Mouse (Mus musculus): ENCODE data around the gene Ggact.

The Ggact gene

DNA sequence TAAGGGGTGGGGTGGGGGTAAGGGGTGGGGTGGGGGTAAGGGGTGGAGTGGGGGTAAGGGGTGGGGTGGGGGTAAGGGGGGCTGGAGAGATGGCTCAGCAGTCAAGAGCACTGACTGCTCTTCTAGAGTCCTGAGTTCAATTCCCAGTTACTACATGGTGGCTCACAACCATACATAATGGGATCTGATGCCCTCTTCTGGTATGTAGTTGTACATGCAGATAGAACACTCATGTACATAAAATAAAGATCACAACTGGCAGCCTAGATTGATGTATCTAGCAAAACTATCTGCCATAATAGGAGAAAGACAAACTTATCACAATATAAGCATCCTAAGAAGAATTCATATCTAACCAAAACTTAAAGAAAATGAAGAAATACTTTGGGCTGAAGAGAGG is 15.0 kb downstream of the Ggact start:
- no peak for DNase-seq (ENCODE audit: low spot score)

DNA sequence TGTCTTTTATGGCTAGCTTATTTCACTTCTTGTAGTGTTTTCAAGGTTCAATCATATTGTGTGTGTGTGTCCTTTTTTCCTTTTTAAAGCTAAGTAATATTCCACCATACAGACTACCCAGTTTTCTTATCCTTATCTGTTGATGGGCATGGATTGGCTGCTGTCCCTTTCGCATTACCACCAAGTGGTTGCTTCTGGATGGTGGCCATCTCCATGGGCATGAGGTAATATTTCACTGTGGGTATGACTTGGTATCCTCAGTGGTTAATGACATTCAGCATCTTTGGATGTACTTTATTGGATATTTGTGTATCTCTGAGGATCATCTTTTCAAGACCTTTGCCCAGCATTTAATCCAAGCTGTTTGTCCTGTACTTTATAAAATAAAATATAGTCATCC is 17.5 kb downstream of the Ggact start:
- no peak for DNase-seq (ENCODE audit: low spot score)

DNA sequence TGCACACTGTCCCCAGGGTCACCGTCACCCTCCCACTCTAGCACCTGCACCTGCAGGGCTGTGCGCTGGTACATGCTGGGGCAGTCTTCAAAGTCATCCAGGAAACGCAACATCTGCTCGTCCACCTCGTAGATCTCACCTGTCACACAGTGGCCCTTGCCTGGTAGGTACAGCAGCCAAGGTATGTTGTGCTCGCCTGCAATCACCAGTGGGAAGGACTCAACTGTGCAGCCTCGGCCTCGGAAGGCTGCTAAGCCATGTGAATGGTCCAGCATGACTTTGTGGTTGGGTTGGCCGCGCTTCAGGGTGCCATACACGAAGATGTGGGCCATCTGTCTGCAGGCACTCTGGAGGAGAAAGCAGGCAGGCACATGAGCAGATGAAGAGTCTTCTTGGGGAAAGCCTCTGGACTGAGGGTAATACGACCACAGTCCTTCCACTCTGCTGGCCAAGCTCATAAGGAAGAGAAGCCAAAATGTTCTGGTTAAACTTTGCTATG is 22.0 kb downstream of the Ggact start:
- DNase-seq (ENCODE audit: low spot score) = no peak

DNA sequence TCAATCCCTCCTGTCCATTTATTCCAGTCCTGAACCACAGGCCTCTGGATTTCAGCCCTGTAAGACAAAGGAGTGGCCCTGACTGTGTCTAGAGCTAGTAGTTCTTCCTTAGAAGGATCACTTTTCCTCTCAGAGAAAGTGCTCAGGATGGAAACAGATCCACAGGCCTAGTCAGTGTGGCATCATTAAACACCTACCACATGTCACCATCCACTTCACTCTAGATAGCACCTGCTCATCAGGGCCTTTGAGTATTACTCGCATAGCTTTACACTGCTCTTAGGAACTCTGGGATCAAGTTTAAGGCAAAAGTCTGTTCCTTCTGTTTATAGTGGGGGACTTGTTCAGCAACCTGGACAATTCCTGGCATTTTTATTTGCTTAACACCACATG is 25.1 kb downstream of the Ggact start:
- no peak for DNase-seq (ENCODE audit: low spot score)

DNA sequence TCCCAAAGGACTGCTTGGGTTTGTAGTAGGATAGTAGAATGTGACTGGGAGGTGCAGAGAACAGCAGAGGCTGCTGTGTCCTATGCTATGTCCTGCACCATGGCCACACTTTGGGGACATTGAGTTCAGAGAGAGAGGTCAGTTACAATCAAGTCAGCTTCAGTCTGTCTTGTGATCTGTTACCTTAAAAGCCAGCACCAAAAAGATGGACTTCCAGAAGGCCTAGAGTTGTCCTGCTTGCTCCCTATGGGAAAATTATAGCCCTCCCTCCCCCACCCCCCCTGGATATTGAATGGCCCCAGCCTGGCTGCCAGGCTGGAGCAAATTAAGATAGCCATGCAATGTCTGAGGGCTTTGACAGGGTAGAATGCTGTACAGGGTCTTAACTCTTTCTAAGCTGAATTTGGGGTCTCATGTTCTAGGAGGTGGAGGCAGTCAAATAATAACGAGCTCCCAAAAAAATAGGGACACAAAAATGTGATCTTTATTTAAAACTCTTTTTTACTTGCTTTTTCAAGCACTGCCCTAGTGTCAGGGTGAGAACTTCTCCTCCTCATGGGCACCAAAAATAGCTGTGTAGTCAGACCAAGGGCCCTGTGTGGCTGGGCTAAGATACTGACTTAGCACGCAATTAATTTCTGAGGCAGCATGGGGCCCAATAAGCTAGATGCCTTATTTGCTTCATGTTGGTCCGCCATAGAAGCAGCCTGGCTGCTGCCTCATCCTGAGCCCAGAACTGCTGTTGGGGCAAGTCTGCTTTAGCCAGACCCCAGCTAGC is 25.7 kb downstream of the Ggact start:
- no peak for DNase-seq (ENCODE audit: low spot score)

DNA sequence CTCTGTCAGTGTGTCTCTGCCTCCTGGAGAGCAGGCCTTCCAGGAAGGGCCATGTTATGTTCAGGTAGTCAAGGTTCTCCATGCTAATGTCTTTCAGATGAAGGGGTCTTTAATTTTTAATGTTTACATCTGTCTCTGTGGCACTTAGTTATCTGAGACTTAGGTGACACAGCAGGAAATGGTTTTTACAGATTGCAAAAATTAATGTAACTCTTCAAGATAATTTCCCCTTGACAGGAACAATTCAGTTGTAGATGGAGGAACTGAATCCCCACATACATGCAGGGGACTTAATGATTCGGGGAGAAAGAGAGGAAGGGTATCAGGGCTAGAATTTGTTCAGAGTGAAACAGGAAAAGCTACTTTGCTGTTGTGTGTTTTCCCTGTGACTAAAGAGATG is 26.3 kb downstream of the Ggact start:
- no peak for DNase-seq (ENCODE audit: low spot score)

DNA sequence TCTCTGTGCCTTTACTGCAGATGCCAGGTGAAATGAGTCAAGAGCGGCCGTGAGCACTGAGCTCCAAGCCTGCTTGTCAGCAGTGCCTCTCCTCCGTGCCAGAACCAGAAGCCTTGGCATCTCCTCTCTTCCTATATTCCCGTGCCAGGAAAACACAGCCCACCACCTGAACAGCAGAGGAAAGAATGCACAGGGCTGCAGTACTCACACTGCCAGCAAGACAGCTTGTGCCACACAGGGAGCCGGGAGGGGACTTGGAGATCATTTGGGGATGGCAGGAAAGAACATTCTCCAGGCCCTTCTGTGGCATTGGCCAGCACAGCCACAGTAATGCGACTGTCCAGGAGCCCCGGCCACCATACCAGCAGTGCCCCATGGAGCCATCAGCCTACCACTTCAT is 27.7 kb downstream of the Ggact start:
- no peak for DNase-seq (ENCODE audit: low spot score)

DNA sequence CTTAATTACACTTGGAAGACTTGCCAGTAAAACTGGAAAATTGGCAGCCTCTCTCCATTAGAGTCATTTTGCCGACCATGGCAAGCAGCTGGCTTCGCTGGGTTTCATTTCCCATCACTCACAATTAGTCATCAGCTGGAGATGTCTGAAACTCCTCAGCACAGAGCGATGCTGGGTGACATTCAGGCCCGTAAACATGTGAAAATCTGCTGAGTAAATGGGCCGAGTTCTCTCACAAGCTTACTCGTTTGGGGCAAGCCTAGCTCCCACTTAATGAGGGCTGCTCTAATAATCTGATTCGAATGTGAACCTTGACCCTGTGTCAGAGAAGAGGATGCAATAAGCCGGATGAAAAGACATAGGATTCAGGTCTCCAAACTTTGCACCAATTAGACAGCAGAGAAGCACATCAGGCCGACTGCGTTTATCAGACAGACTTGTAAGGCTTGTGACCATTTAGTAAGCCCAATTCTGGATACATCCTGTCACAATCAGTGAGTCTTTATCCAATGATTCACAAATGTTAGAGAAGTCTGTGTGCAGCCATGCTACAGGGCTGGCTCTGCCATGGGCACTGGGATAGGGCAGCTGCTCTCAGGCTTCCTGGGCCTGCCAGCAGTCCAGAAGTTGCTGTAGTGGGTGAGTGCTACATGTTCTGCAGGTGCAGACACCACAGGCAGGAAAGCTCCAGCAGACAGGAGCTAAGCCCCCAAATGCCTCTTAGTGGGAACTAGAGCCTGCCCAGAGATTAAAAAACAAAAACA is 29.6 kb downstream of the Ggact start:
- DNase-seq (ENCODE audit: low spot score) = no peak

DNA sequence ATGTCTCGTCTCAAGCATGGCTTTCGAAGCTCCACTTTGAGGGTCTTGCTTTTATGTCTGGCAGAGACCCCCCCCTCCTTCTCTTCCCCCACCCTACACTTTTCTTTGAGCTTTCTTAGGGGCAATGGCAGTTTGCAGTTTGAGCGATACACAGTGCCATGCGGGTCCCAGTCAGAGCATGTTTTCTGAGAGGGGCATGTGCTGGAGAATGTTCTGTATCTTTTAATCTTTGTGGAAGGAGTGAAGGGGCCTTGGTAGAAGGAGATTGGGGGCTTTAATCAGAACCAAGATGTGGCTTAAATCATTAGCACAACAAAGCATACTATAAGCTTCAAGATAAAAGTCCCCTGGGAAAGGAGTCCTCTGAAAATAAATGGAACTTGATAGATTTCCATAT is 30.1 kb downstream of the Ggact start:
- DNase-seq (ENCODE audit: low spot score) = no peak

DNA sequence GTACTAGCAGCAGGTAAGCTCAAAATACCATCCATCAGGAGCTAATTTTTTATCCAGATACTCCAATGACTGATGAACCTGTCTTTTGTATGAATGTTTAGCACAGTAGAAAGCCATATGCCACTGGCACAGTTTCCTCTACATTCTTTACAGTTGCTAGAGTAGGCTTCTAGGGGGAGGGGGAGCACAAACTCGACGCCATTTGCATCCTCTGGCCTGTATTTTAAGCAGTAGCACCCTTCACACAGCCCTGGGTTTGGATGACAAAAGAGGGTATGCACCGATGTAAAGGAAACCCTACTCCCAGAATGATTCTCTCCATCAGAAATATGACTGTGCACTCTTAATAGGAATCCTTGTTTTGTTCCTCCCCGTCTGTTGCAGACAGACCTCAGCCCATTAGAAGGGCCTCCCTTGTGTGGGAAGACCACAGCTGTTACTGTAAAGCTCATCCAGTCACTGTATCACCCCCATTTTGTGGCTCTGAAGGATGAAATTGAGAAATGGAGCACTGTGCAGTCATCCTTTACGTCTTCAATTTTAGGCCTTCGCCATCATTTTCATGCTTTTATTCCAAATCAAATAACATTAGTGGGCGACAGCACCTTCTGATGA is 30.7 kb downstream of the Ggact start:
- DNase-seq (ENCODE audit: low spot score) = no peak

DNA sequence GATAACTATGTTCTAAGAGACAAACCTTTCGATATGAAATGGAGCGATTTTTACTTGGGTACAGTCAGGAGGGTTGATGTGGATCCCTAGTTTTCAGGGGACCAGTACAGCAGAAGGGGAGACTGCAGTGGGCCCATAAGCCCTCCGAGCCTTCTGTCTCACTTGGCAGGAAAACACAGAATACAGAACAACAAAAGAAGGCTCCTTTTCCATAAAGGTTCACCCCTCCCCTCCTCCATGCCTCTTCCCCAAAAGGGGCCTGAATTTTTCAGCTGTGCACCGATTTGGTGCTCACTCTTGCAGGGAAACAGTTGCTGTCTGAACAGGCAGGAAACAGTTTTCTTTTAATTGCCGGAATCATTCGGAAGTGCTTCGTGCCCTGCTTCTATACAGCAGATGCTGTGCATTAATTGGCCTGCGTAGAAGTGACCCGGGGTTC is 31.3 kb downstream of the Ggact start:
- no peak for DNase-seq (ENCODE audit: low spot score)

DNA sequence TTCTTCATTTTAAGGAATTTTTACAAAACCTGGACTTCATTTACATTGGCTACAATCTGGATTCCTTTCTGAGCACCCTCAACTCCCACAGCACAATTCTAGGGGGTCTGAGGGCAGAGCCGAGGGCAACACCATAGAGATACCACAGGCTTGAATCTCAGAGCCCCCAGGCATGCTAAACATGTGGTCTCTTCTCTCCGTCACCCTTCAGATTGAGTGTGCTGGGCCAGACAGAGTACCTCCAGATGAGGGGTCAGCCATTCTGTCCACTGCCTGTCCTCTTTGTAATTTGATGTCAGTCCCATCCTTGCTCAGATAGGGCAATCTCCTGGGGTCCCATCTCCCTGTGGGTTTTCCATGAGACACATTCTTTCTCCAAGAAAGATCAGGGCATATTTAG is 31.9 kb downstream of the Ggact start:
- no peak for DNase-seq (ENCODE audit: low spot score)

DNA sequence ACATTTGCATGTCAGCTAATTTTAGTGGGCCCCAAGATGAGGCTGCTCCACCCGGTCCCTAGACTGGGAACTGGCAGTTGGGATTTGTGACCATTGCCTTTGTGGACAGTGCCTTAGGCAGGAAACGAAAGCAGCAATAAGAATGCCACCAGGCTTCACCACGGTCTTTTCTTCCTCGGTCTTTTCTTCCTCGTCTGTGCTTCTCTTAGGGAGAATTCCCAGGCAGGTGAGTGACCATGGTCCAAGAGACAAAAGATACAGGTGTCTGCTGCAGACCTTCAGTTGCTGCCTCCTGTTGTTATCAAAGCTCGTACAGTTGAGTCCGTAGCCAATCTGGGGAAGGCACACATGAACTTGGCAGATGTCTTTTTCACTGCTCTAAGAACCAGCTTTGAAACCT is 33.3 kb downstream of the Ggact start:
- no peak for DNase-seq (ENCODE audit: low spot score)

DNA sequence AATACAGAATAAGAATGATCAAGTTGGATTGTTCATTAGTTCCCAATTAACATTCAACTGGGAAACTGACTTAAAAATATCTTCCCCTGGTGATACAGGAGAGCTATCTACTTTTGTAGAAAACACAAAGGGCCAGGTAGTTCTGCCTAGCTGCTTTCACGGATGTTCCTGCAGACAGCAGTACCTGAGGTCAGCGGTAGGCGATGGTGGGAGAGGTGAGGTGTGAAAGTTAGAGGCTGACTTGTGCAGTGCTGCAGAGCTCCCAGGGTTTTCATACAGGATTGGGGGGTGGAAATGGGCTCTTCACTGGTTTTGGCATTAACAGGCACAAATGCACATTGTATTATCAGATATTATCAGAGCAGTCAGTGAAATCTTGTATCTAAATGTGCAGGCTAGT is 35.8 kb downstream of the Ggact start:
- DNase-seq (ENCODE audit: low spot score) = no peak

DNA sequence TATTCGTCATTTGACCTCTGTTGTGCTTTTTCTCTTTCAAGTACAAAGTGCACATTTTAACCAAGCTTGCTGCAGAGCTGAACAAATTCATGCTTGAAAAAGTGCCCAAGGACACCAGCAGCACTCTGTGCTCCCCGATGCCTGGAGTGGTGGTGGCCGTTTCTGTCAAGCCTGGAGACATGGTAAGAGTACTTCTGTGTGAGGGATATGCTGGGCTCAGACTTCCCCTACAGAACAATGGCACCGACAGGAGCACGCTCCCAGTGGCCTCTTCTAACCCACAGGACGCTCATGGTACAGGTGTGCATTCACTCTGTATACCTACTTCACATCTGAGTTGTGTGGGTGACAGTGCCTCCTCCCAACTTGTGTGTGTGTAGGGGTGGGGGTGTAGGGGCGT is 36.8 kb downstream of the Ggact start:
- DNase-seq (ENCODE audit: low spot score) = no peak

DNA sequence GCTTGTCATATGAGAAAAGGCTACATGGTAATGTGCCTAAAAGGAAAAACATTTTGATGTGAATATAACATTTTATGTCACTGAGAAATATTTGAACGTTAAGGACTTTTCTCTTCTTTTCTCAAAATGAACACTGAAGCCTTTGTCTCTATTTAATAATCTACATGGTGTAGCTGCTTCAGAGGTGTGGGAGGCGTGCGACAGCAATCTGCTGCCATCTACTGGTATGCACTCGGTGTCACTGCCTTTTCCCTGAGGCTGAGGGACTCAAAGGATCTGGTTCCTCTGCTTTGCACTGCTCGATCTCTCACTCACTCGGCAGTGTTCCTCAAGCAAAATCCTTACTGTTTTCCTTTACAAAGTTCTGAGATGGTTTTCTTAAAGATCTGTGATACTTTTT is 37.4 kb downstream of the Ggact start:
- DNase-seq (ENCODE audit: low spot score) = peak; percentile 73

DNA sequence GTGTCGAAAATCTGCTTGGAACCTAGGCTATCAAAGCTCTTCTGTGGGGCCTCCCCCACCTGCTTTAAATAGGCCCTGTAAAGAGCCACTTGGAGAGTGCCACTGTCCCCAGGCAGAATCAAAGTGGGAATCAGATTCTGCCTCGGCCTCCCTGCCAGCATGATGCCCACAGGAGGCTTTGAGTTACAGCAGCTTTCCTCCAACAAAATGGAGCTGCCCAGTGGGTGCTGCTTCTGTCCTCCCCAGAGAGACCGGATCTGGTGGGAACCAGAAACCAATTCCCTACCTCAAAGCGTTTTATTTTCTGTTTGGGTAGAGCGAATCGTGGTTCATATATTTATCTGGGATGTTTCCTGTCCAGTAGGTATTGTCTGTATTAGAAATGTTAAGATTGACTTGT is 37.9 kb downstream of the Ggact start:
- DNase-seq (ENCODE audit: low spot score) = no peak

DNA sequence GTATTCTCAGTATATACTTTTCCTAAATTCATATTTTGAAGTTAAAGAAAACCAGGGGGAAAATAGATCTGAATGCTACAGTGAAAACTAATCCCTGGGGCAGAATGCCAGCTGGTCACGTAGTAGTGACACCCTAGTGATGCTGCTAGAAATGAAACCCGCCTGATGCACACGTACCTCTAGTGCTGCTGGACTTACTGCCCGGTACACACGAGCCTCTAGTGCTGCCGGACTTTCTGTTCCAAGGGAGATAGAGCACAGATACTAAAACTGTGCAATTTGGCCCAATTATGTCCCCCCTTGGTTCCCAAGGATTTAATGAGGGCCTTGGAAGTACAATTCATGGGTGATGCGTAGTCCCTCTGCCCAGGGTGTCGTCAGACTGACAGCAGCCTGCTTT is 38.5 kb downstream of the Ggact start:
- DNase-seq (ENCODE audit: low spot score) = no peak

DNA sequence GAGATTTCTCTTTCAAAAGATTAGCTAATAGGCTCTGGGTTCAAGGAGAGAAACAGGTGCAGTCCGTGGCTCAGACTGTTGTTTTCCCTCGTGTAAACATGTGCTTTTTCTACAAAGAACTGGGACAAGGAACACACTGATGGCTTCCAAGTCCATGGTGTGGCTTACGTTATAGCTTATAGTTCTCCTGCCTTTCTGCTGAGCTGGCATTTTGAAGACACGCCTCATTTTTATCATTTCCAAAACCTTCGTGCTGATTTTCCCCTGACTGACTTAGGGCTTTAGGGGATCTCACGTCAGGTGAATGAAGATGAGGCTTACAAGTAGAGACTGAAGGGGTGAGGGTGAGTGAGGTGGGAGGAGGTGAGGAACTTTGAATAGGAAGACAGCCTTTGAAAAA is 40.9 kb downstream of the Ggact start:
- DNase-seq (ENCODE audit: low spot score) = no peak

DNA sequence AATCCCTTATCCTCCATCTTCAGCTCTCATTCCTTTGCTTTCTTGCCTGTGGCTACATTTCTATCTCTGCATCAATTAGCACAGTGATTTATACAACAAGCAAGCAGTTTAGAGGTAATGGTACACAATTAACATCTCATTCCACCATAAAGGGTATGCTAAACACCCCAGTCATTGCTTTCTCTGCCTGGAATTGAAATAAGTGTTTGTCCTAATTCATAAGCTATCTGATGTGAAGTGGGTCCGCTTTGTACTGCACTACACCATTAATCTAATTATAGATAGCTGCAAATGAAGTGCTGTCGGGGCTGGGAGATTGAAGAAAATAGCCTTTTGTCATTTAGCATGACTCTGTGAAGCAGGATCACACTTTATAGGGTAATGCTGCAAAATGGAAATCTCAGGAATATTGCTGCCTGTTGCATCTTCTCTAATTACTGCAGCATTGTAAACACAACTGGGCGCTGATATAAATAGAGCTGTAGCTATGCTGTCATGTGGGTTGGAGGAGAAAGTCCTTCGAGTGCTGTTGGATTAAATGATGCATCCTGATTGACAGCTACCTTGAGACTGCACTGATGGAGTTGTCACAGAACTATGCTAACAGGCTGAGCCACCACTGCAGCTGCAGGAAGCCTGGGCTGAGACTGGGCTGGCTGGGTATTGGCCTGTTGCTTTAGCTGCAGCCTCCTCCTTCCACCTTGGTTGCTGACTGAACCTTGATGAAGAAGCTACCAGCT is 41.5 kb downstream of the Ggact start:
- no peak for DNase-seq (ENCODE audit: low spot score)

DNA sequence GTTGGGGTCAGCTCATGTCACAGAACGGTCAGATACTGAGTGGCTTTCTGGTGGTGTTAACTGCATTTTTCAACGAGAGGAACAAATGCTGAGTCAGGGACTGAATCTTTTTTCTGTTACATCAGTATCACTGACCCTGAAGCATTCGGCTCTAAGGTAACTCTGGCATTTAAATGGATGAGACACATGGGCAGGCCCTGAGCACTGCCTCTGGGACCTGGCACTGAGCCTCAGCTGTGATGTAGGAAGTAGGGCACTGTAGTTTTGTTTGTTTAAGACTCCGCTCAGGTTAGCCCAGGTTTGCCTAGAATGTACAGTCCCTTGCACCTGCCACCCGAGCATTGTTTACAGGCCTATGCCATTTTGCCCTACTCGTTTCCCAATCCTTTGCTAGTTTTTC is 43.7 kb downstream of the Ggact start:
- DNase-seq (ENCODE audit: low spot score) = no peak

DNA sequence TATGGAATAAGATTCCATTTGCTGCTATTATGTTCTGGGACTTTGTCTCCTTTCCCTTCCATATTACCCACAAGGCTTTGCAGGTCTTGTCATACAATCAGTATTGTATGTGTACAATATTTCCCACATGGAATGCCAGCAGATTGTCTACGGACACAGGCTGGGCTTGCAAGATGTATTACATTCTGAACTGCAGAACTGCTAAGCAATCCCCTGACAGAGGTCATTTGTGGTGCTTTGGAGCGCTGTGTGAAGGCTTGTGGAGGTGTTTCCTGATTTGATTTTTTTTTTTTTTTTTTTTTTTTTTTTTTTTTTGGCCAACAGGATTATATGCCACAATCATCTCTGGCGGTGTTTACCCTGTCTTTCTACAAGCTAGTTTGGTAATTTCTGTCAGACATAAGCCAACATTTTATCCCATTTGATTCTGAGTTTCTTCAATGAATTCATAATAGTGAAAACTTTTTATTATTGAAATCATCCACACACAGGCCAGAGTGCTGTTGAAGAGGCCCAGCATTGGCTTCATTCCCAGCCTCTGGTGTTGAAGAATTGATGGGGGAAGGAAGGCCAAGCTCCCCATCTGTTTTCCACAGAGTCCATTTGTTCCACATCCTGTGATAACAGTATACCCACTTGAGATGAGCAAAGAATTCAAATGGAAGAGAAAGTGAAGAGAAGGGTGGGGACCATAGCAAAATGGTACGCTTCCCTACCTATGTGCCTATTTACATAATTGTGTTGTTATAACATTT is 45.8 kb downstream of the Ggact start:
- no peak for DNase-seq (ENCODE audit: low spot score)

Data from ovary, postnatal 36 days (tissue).